Mouse (Mus musculus) cerebellum, adult 11 months (tissue): ENCODE measurements around the gene Gpr25.

ENCODE experiments used
- DNase-seq: peaks from one replicate; pipeline ENCODE4 v3.0.0; 2022

Gene Gpr25

DNA sequence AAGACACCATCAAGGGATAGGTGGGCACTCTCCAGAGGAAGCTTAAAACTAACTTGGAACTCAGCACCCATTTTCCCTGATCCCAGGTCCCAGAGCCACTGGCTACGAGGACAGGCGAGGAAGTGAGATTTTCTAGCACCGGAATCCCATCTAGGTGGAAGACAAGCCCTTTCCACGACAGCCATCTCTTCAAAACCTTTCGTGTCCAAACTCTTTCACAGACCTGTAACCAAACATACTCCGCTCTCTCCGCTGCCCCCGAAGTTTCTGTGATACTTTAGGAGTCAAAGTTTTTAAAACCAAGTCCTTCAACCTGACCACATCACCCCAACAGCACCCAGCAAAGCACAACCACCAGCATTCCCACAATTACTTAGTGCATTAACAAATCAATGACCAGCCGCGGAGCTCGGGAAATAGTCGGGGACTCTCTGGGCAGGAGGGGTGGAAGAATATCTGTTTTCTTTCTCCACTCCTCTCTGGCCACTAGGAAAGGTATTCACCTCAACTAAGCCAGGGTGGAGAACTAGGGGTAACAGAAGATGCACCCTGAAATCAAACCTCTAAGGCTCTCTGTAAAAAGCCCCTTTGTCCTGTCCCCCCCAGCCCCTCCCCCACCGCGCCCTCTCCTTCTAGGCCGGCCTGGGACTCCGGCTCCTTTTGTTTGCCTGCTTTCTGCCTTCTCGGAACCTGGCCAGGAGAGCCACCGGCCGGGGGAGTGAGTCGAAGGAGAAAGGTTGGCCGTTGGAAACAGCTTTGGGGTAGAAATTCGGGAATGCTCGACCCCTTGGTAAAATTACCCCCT is 27.5 kb downstream of the Gpr25 start:
- no peak for DNase-seq

GRCm38 (mm10) chr1:136232285-136232926 is 28.3 kb downstream of the Gpr25 start:
- DNase-seq: no peak

GRCm38 (mm10) chr1:136231596-136231995 is 29.1 kb downstream of the Gpr25 start:
- no peak for DNase-seq

DNA sequence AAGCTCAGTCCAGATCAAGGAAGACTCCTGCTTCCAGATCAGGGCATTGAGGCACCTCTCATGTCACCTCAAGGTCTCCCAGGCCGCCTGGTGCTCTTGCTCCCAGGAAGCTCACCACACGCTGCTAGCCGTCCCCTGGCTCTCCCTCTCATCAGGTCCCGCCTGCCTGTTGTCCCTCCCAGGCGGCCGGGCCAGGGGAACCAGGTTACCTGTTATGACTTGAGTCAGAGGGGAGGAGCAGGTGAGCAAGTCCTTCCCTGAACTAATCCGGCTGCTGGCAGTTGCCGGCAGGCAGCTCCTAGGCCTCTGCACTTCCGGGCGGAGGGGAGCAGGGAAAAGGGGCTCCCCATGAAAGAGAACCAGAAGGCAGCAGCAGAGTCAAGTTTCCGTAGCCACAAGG is 30.5 kb downstream of the Gpr25 start:
- no peak for DNase-seq

DNA sequence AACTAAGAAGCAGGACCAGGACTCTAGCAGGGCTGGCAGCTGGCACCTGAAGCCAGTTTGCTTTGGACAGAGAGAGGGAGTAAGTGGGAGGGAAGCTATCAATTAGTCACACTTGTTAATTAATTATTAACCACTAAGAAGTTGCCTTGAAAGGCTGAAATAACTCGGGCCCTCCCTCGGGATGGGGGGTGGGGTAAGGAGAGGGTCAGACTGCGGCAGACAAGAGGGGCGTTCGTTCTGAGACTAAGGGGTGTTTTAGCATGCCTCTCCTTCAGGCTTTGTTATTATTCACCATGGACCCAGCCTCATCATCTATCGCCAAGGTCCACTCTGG is 31.7 kb downstream of the Gpr25 start:
- no peak for DNase-seq

DNA sequence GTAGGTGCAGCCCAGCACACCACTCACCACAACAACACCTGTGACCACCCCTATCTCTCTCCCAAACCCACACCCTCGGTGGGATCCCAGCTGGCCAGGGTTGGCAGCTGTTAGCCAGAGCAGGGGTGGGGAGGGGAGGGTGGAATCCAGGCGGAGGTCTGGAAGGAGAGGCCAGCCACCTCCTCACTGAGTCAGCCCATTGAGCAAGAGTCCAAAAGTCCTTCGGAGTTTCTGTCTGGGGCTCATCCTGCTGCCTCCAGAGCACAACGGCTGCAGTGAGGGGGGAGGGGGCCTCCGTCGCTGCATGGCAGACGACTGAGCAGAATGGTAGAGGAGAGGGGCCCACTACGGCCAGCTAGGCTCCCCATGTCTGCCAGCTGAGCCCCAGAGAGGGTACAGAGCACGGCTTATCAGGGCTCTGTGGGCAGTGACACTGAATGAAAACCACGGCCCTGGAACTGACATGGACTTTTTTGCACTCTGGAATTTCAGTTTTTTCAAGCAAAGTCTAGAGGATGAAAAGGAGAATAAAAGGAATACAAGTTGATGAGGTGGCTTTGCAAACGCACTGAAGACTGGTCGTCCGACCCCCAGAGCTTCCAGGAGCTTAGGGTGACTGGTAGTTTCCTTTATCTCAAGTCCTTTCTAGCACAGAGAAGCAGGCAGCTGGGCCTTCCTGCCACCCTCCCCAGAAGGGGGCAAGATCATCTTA is 32.2 kb downstream of the Gpr25 start:
- DNase-seq: no peak

DNA sequence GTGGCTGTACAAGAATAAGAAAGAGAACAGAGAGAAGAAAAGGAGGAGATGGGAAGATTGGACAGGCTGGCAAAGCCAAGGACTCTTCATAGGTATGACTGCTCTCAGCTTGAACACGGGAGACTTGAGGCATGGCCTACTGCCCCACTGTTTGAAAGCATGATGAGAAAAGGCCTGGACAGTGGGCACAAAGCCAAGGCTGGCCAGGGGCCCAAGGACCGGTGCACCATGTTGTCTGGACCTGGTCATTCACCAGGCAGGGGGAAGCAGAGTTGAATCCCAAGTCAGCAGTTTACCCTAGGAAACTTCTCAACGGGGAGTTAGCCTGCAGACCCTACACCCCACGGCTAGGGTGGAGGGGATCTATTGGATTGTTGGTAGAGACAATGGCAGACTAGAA is 32.8 kb downstream of the Gpr25 start:
- no peak for DNase-seq

DNA sequence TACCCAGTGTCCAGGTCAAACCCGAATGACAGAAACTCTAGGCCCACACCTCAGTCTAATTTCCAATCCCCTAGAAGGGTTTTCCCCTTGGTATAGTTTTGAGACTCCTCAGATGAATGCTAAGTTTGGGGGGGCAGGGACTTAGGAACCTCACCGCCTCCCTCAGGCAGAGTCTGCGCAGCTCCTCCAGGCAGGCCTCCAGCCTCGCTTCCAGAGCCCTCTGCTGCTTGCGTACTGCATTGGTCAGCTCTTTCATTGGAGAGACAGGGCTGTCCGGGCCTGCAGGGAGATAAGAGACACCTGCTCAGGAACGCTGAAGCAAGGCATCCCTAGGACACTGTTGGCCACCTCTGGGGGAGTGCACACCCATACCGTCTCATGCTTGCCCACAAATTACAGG is 34.0 kb downstream of the Gpr25 start:
- no peak for DNase-seq

DNA sequence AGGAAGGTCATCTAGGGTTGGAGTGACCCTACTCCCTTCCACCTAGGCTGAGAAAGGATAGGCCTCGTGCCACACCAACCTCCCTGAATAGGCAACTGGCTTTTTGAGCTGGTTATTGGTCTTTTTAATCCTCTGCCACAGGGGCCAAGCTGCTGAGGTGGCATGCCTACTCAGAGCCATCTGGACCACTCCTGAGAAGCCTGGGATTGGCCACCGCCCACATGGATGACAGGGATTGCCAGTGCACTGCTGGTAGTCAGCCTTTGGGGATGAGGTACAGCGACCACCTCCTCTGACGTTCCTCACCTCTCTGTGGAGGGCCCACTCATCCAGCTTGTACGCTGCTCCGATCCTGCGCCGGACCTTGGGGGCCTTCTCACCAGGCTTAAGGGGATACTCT is 34.8 kb downstream of the Gpr25 start:
- no peak for DNase-seq

- DNase-seq: no peak
Measured at GRCm38 (mm10) chr1:136223758-136224342, 36.8 kb downstream of the Gpr25 start.

- DNase-seq: no peak
Measured at GRCm38 (mm10) chr1:136222386-136222785, 38.3 kb downstream of the Gpr25 start.

DNA sequence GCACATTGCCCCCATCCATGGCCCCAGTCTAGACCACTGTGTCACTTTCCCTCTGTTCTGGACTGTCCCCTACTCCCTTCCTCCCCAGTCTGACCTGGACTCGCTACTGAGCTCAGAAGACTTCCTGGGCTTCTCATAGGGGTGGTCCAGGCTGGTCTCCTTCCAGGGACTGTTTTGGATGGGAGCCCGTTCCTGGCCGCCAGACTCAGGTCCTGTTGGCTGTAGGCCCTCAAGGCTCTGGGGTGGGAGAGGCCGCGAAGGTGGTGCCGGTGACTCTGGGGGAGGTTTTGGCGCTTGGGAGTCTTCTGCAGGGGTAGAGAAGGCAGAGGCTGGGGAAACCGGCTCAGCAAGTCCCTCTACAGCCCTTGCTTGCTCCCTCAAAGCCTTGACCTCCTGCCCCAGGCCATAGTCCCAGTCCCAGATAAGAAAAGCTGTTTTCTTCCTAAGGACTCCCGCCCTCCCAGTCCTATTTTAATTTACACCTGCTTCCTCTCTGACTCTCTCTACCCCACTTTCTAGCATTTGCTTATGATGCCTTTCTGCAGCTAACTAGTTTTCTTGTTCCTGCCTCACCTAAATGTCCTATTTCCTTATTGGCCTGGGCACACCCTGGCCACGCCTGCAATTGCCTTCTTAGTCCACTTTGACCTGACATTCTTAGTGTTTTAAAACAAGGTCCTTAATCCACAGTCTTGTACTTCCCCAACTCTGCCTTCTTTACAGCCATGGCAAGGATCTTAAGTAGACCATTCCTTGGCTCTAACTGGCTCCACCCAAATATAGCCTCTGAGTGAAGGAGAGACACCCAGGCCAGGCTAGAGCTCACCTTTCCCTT is 40.4 kb downstream of the Gpr25 start:
- no peak for DNase-seq

GRCm38 (mm10) chr1:136214304-136214703 is 46.4 kb downstream of the Gpr25 start:
- DNase-seq: no peak

GRCm38 (mm10) chr1:136212803-136213202 is 47.9 kb downstream of the Gpr25 start, which contains the start of gene Mroh3:
Gene Mroh3 (minus strand): TSS chr1:136212828.
- no peak for DNase-seq
